Mouse (Mus musculus) heart, postnatal 0 days (tissue): ENCODE measurements at regions not wholly inside any gene's neighbourhood (a gene's known extent, or its start where the extent isn't known, plus 50 kb on each side); places are given as distances from the start of the nearest gene placed in this dataset.

Source experiments
- CTCF ChIP-seq: IDR thresholded peaks from 2 replicates; pipeline ENCODE4 v1.5.1; 2016; ENCODE audit warnings: antibody characterized with exemption, control low read depth, low read depth
- EP300 ChIP-seq: IDR thresholded peaks from 2 replicates; pipeline ENCODE4 v1.6.1; 2016; ENCODE audit warnings: antibody characterized with exemption, low read depth

DNA sequence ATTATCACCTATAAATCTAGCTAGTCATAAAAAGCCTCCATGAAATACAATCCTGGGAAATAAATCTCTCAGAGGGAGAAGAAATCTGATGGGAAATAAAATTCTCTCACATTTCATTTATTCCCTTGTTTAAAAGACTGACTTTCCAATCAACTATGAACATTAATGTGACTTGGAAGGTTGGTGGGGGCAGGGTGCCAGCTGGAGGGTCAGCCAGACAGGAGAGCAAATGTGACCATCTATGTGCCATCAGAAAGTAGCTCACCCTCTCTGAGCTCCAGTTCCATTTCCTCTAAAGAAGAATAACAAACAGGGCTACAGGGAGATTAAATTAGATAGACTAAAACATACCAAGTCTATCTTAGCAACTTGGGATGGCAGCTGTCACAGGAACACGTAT, 257.0 kb downstream of the Dhx15 start:
- no peak for TF ChIP-seq CTCF
- no peak for TF ChIP-seq EP300
